Mouse (Mus musculus) NIH3T3 (cell line): ENCODE measurements at regions not wholly inside any gene's neighbourhood (a gene's known extent, or its start where the extent isn't known, plus 50 kb on each side); places are given as distances from the start of the nearest gene placed in this dataset.

Experiments used
- DNase-seq: peaks from one replicate; pipeline ENCODE4 v3.0.0-alpha.2; 2012; ENCODE audit warnings: low read depth

DNA sequence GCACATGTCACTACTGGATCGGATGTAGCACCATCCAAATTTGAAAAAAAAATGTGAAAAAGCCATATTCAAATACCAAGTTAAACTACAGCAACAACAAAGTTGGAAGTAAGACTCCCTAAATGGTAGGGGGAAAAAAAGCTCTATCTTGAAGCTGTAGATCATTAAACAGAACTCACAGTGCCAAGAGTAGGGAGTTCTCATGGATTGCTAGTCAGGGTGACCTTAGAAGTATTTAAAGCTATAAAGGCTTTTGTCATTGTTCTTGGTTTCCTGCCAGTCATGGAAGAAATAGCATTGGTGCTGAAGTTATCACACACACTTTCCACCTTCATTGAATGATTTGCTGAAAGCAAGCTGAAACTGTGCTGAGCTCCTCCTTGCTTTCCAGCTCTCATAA is 1122.1 kb downstream of the Adgrl3 start:
- no peak for DNase-seq
